Mouse (Mus musculus) ovary, adult 18-20 months (tissue): Measurements from ENCODE around the gene Krtap13-1.
"Not testable (repeated sequence)": the region's sequence is repeated elsewhere in the genome, so short reads cannot be mapped to it uniquely, and the experiment has no call there.

Experiments used
- DNase-seq: peaks from one replicate; pipeline ENCODE4 v3.0.0; 2022; ENCODE audit warnings: low spot score, mixed read lengths

Gene Krtap13-1

GRCm38 (mm10) chr16:88728812-88729275, at the start of gene Krtap13-1:
Gene Krtap13-1, plus strand, starts transcription at chr16:88728862.
- no peak for DNase-seq

- DNase-seq: no peak
Measured at GRCm38 (mm10) chr16:88679099-88679498, 49.6 kb upstream of the Krtap13-1 start.

DNA sequence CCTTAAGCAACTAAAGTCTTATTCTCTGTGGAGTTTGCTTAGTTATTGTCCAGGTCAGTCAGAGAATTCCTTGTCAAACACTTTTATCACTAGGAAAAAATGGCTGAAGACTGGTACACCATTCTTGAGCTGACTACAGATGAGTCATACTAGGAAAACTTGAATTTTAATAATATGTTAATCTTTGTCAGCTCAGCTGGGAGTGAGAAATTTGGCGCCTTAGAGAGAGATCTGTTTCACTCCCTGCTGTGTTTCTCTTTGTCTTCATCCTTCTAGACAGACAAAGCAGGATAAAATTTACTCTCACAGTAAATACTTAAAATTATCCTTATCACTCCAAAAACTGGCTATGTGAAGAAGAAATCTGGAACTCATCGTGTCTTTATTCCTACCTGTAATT, 47.4 kb upstream of the Krtap13-1 start:
- DNase-seq: no peak

- no peak for DNase-seq
Measured at GRCm38 (mm10) chr16:88696256-88696655, 32.4 kb upstream of the Krtap13-1 start.

- DNase-seq: no peak
Measured at GRCm38 (mm10) chr16:88701072-88701864, 27.4 kb upstream of the Krtap13-1 start.

DNA sequence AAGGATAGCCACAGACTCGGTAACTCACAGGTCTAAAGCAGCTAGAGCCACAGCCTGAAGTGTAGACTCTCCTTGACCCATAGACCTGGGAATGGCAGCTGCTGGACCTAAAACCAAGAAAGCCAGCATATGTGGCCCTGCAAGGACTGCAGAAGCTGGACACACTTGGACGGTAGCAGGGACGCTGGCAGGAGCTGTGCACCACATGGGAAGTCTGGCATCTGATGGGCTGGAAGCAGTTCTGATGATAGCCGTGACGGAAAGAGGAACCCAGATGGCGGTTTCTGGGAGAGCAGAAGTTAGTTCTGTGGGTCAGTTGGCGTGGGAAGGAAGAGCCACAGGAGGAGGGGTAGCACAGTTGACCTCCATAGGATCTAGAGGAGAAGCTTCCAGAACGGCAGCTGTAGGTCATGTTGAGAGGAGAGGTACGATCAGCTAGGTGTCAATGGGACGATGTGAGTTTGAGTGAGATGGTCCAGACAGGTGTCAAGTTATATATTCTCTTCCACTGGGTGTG, 21.1 kb upstream of the Krtap13-1 start, which contains the start of gene 2310061N02Rik:
Gene 2310061N02Rik (minus strand): TSS at position 467 of the 517 bp plus-strand sequence.
- no peak for DNase-seq

DNA sequence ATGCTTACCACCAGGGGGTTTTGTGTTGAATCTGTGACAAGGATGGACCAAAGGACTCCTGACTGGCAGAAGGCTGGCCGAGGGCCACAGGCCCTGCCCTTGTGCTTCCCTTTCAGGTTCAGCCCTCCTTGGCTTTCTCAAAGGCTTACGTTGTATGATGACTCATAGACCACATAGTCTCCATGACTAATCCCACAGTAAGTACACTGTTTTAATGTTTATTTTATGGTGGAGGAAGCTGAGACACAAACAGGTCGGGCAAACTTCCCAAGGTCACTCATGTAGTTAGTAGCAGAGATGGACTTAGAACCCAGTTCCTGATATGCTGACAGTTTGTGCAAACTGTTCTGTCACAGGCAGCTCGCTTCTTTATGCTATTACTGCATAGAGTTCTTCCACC, 17.9 kb upstream of the Krtap13-1 start:
- DNase-seq: no peak

GRCm38 (mm10) chr16:88711245-88711644, 17.4 kb upstream of the Krtap13-1 start:
- DNase-seq: no peak

DNA sequence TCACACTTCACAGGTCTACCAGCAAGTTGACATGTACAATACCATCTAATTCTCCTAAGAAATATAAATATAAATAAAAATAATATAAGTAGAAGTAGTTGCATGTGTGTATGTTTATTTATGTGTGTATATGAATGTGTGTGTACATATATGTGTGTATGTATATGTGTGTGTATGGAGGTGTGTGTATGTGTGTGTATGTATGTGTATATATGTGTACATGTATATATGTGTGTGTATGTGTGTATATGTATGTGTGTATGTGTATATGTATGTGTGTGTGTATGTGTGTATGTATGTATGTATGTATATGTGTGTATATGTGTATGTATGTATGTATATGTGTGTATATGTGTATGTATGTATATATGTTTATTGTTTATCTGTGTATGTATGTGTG, 12.1 kb upstream of the Krtap13-1 start:
- DNase-seq: no peak

DNA sequence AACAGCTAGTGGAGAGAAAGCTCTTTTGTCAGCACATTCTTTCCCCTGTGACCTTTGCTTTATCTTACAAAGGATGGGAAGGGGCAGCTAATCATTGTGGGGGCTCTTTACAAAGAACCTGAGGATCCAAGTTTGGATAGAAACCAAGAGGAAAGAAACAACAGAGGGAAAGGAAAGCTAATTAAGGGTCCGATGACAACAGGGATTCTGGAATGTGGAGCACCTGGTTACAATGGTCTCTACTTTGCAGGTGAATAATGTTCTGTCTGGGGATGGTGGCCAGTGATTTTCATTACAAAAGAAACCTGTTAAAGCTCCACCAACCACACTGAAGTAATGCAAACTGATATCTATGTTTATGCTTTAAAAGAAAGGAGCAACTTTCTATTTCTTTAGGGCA, 8.6 kb upstream of the Krtap13-1 start:
- DNase-seq: no peak

DNA sequence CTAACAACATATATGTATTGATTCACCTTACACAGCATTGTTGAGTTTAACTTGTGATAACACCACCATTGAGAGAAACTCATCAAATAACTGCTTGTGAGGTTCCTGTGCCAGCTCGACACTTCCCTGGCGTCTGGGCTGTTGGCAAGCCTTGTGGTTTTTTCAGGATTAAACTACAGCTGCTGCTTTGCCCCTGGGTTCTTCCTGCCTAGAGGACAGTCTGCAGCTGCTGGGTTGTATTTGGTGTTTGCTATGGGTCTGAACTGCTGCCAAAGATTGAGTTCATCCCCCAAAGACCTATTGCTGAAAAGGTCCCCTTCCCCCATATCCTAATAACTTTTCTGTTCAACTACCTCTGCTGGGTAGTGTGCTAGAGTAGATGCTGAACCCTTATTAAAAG, 6.7 kb downstream of the Krtap13-1 start:
- no peak for DNase-seq

DNA sequence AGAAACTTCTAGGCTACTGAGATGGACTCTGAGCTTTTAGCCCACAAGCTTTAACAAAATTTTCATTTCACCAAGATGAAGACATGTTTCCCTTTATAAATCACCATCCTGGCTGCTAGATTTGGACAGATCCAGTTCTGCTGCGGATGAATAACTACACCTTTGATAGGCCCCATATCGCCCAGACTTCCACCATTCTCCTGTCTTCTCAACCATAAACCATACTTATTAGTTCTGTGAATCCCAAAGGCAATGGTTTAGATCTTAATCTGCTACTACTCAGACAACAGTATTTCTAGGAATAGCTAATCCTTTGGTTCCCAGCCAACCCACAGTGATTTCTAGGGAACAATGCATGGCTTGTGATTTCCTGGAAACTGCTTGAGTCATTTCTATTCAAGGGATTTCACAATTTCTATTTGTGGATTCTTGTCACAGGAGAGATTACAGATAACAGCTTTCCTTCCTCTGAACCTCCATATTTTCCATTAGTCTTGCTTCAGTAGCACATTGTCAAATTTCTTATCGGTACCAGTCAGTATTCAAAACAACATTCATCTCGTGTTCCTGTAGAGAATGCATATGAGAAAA, 16.2 kb downstream of the Krtap13-1 start:
- DNase-seq: no peak

DNA sequence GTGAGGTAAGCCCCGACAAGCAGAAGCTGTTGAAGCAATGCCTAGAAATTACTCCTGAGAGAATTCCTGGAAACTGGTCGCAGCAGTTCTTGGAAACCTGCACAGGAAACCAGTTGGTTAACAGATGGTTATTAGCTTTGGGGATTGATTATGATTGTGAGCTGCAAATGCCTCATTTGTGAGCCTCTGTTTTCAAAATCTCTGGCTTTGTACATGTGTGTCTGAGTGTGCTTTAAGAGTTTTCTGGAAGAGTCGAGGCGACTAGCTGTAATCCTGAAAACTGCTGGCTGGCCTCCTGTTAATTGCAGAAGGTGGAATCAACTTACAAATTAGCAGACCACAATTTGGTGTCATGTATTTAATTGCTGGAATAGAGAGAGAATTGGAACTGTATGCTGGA, 19.3 kb downstream of the Krtap13-1 start:
- DNase-seq: no peak

DNA sequence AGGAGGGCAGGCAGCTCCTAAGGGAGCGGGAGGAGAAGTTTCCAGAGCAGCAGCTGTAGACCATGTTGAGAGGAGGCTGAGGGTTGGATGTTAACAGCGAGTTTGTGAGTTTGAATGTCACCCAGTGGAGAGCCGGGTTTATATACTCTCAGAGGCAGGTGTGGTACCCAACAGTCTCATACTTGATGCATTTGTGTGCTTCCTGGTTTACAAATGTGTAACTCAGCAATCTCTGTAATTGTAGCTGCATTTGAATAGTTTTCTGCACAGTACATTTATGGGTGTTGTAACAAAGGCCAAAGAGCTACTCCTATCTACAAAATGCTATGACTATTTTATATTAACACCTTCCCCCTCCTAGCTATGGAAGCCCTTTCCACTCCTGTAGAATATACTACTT, 22.9 kb downstream of the Krtap13-1 start, which contains the start of gene Krtap13:
Gene Krtap13 (minus strand): TSS at position 101 of the 400 bp plus-strand sequence.
- DNase-seq: not testable (repeated sequence)

GRCm38 (mm10) chr16:88758547-88758946, 29.9 kb downstream of the Krtap13-1 start, which contains the start of gene 2310034C09Rik:
Gene 2310034C09Rik, plus strand, starts transcription at chr16:88758847.
- DNase-seq: not testable (repeated sequence)

GRCm38 (mm10) chr16:88774106-88774505, 45.4 kb downstream of the Krtap13-1 start, which contains the start of gene 2310057N15Rik:
Gene 2310057N15Rik, minus strand, starts transcription at chr16:88774206.
- no peak for DNase-seq

- DNase-seq: no peak
Measured at GRCm38 (mm10) chr16:88777596-88777995, 48.9 kb downstream of the Krtap13-1 start, which contains the start of gene Gm5965. Gene Gm5965, plus strand, starts transcription at chr16:88777896.
